Mouse (Mus musculus) forebrain, embryonic 15.5 days (tissue): ENCODE data around the gene Rps5. TPM values are rescaled to one million over a fixed set of nuclear protein-coding genes. Genes with fewer than 3 reads are reported as not detected.
A peak's percentile ranks its signal among the peaks of the same experiment; 100 is the strongest.
"Not testable (repeated sequence)": the region's sequence is repeated elsewhere in the genome, so short reads cannot be mapped to it uniquely, and the experiment has no call there.

ENCODE experiments used
- ATAC-seq: fragments of 200-750 bp; cut with Nextera tagmentation; replicated peaks from 2 replicates; pipeline ENCODE4 v1.8.0; 2017; ENCODE audit warnings: mild to moderate bottlenecking, moderate TSS enrichment, moderate library complexity
- H3K27ac ChIP-seq: fragments of 300-500 bp; sonication (generic); replicated peaks from 2 replicates; pipeline ENCODE4 v1.5.1; 2015; ENCODE audit warnings: mild to moderate bottlenecking, inconsistent platforms
- H3K27me3 ChIP-seq: fragments of 300-500 bp; sonication (generic); 2 replicates; pipeline ENCODE4 v1.6.1; 2015; ENCODE audit warnings: inconsistent platforms
- H3K36me3 ChIP-seq: fragments of 300-500 bp; sonication (generic); 2 replicates; pipeline ENCODE4 v1.6.1; 2015; ENCODE audit warnings: mild to moderate bottlenecking, inconsistent platforms
- H3K4me1 ChIP-seq: fragments of 300-500 bp; sonication (generic); 2 replicates; pipeline ENCODE4 v1.6.1; 2015; ENCODE audit warnings: inconsistent platforms
- H3K4me2 ChIP-seq: fragments of 300-500 bp; sonication (generic); replicated peaks from 2 replicates; pipeline ENCODE4 v1.6.1; 2015; ENCODE audit warnings: mild to moderate bottlenecking, inconsistent platforms
- H3K4me3 ChIP-seq: fragments of 300-500 bp; sonication (generic); 2 replicates; pipeline ENCODE4 v1.5.1; 2015; ENCODE audit warnings: mild to moderate bottlenecking, inconsistent platforms
- H3K9ac ChIP-seq: fragments of 300-500 bp; sonication (generic); replicated peaks from 2 replicates; pipeline ENCODE4 v1.6.1; 2015; ENCODE audit warnings: mild to moderate bottlenecking, inconsistent platforms
- H3K9me3 ChIP-seq: fragments of 300-500 bp; sonication (generic); 2 replicates; pipeline ENCODE4 v1.6.1; 2016; ENCODE audit warnings: inconsistent platforms
- WGBS: fragments of 180-500 bp; shearing (Covaris S2); methylation state at CpG from one replicate; pipeline ENCODE4 v1.1.7; 2015; ENCODE audit warnings: mixed read lengths; 5-methylcytosine and 5-hydroxymethylcytosine counted together
- polyA plus RNA-seq: library from polyadenylated mRNA; unstranded; fragments of >200 nt; fragmentation: Nextera tagmentation; extraction: Ambion mirVana; gene quantifications from 2 replicates; pipeline ENCODE4 v1.2.1, GENCODE M21; 2015

Rps5 gene
- polyA plus RNA-seq, 1 experiment from 2014 or later = 659 TPM

GRCm38 (mm10) chr7:12934808-12935207, 12.7 kb downstream of the Rps5 start:
- WGBS = 72% methylated on average over 3 of the region's 3 CpGs
- no peaks in the 10 kb centered on the region for H3K27me3 ChIP-seq
- H3K27ac ChIP-seq = no peak overlapping the region
- no peak overlapping the region for H3K4me2 ChIP-seq
- H3K9ac ChIP-seq = no peak overlapping the region
- H3K36me3 ChIP-seq = no peaks in the 10 kb centered on the region
- H3K4me1 ChIP-seq = no peaks in the 10 kb centered on the region
- H3K9me3 ChIP-seq = no peaks in the 10 kb centered on the region
- H3K4me3 ChIP-seq = no peak overlapping the region
- no peak for ATAC-seq

- 77% methylated on average over 4 of the region's 4 CpGs for WGBS
- not testable (repeated sequence) for H3K27me3 ChIP-seq, H3K4me2 ChIP-seq, H3K9me3 ChIP-seq, H3K4me3 ChIP-seq, H3K9ac ChIP-seq, H3K27ac ChIP-seq, H3K36me3 ChIP-seq, ATAC-seq, H3K4me1 ChIP-seq
Observed at GRCm38 (mm10) chr7:12937254-12937803, 15.2 kb downstream of the Rps5 start.

- Histone ChIP-seq H3K27ac (no peak overlapping the region), H3K4me3 (no peak overlapping the region), H3K36me3 (no peaks in the 10 kb centered on the region), H3K9me3 (no peaks in the 10 kb centered on the region), H3K9ac (no peak overlapping the region), H3K4me2 (no peak overlapping the region), H3K4me1 (no peaks in the 10 kb centered on the region), H3K27me3 (no peaks in the 10 kb centered on the region)
- no peak for ATAC-seq
- WGBS = 81% methylated on average over 4 of the region's 4 CpGs
Observed at GRCm38 (mm10) chr7:12940599-12940998, 18.5 kb downstream of the Rps5 start.

- Histone ChIP-seq H3K9ac (no peak overlapping the region), H3K4me1 (no peaks in the 10 kb centered on the region), H3K4me2 (no peak overlapping the region), H3K36me3 (no peaks in the 10 kb centered on the region), H3K4me3 (no peak overlapping the region), H3K27me3 (no peaks in the 10 kb centered on the region), H3K27ac (no peak overlapping the region), H3K9me3 (no peaks in the 10 kb centered on the region)
- no peak for ATAC-seq
Observed at GRCm38 (mm10) chr7:12943488-12943887, 21.4 kb downstream of the Rps5 start.

- H3K9ac ChIP-seq = peak overlapping the region; percentile 66
- H3K36me3 ChIP-seq = no peaks in the 10 kb centered on the region
- H3K27me3 ChIP-seq = no peaks in the 10 kb centered on the region
- 9% methylated on average over 35 of the region's 35 CpGs for WGBS
- peak overlapping the region; percentile 45 for H3K4me3 ChIP-seq
- ATAC-seq = peak; percentile 98
- peak overlapping the region; percentile 81 for H3K4me2 ChIP-seq
- no peaks in the 10 kb centered on the region for H3K9me3 ChIP-seq
- H3K4me1 ChIP-seq = peaks cover 13% of the 10 kb centered on the region
- H3K27ac ChIP-seq = peak overlapping the region; percentile 94
Observed at GRCm38 (mm10) chr7:12949032-12949871, 27.2 kb downstream of the Rps5 start.

- ATAC-seq = peak; percentile 21
- H3K4me2 ChIP-seq = peak overlapping the region; percentile 81
- peaks cover 13% of the 10 kb centered on the region for H3K4me1 ChIP-seq
- H3K4me3 ChIP-seq = peak overlapping the region; percentile 45
- H3K9me3 ChIP-seq = no peaks in the 10 kb centered on the region
- WGBS = 11% methylated on average over 16 of the region's 16 CpGs
- peak overlapping the region; percentile 66 for H3K9ac ChIP-seq
- peak overlapping the region; percentile 94 for H3K27ac ChIP-seq
- H3K27me3 ChIP-seq = no peaks in the 10 kb centered on the region
- no peaks in the 10 kb centered on the region for H3K36me3 ChIP-seq
Observed at GRCm38 (mm10) chr7:12949872-12950229, 27.8 kb downstream of the Rps5 start.

- Histone ChIP-seq H3K36me3 (no peaks in the 10 kb centered on the region), H3K4me2 (no peak overlapping the region), H3K9me3 (no peaks in the 10 kb centered on the region), H3K27ac (no peak overlapping the region), H3K4me3 (no peak overlapping the region), H3K27me3 (no peaks in the 10 kb centered on the region), H3K4me1 (peaks cover 7% of the 10 kb centered on the region), H3K9ac (no peak overlapping the region)
- no peak for ATAC-seq
- 59% methylated on average over 3 of the region's 3 CpGs for WGBS
Observed at GRCm38 (mm10) chr7:12954896-12955295, 32.8 kb downstream of the Rps5 start.

GRCm38 (mm10) chr7:12957511-12957910, 35.4 kb downstream of the Rps5 start:
- Histone ChIP-seq H3K27me3 (no peaks in the 10 kb centered on the region), H3K4me1 (no peaks in the 10 kb centered on the region), H3K27ac (no peak overlapping the region), H3K4me2 (no peak overlapping the region), H3K9ac (no peak overlapping the region), H3K4me3 (no peak overlapping the region), H3K36me3 (no peaks in the 10 kb centered on the region), H3K9me3 (no peaks in the 10 kb centered on the region)
- ATAC-seq = no peak
- WGBS = 68% methylated on average over 5 of the region's 5 CpGs

GRCm38 (mm10) chr7:12958948-12959347, 36.9 kb downstream of the Rps5 start:
- no peaks in the 10 kb centered on the region for H3K36me3 ChIP-seq
- no peak overlapping the region for H3K4me2 ChIP-seq
- WGBS = 82% methylated on average over 4 of the region's 4 CpGs
- H3K27ac ChIP-seq = no peak overlapping the region
- no peaks in the 10 kb centered on the region for H3K27me3 ChIP-seq
- ATAC-seq = no peak
- H3K9ac ChIP-seq = no peak overlapping the region
- H3K4me1 ChIP-seq = no peaks in the 10 kb centered on the region
- no peak overlapping the region for H3K4me3 ChIP-seq
- H3K9me3 ChIP-seq = no peaks in the 10 kb centered on the region

GRCm38 (mm10) chr7:12959718-12960117, 37.6 kb downstream of the Rps5 start:
- H3K4me2 ChIP-seq = no peak overlapping the region
- WGBS = 15% methylated on average over 4 of the region's 4 CpGs
- no peak overlapping the region for H3K9ac ChIP-seq
- H3K4me3 ChIP-seq = no peak overlapping the region
- no peak for ATAC-seq
- H3K4me1 ChIP-seq = peaks cover 2% of the 10 kb centered on the region
- no peak overlapping the region for H3K27ac ChIP-seq
- no peaks in the 10 kb centered on the region for H3K9me3 ChIP-seq
- H3K36me3 ChIP-seq = no peaks in the 10 kb centered on the region
- H3K27me3 ChIP-seq = no peaks in the 10 kb centered on the region

GRCm38 (mm10) chr7:12961511-12962141, 39.5 kb downstream of the Rps5 start:
- Histone ChIP-seq H3K4me2 (peak overlapping the region; percentile 53), H3K4me1 (peaks cover 14% of the 10 kb centered on the region), H3K36me3 (no peaks in the 10 kb centered on the region), H3K27ac (peak overlapping the region; percentile 89), H3K4me3 (peak overlapping the region; percentile 47), H3K9me3 (no peaks in the 10 kb centered on the region), H3K27me3 (no peaks in the 10 kb centered on the region), H3K9ac (peak overlapping the region; percentile 56)
- ATAC-seq = peak; percentile 76
- WGBS = 1% methylated on average over 29 of the region's 29 CpGs

GRCm38 (mm10) chr7:12965678-12966091, 43.6 kb downstream of the Rps5 start, which contains the start of gene Zfp324:
Gene Zfp324 (plus strand): TSS chr7:12965838.
- Histone ChIP-seq H3K36me3 (peaks cover 20% of the 10 kb centered on the region), H3K4me3 (peak within 1 kb of the TSS; percentile 49), H3K4me1 (peaks cover 25% of the 10 kb centered on the region), H3K9me3 (no peaks in the 10 kb centered on the region), H3K9ac (peak within 1 kb of the TSS; percentile 63), H3K27ac (peak within 1 kb of the TSS; percentile 91), H3K4me2 (peak within 1 kb of the TSS; percentile 80), H3K27me3 (no peaks in the 10 kb centered on the region)
- WGBS = 0% methylated on average over 23 of the region's 23 CpGs
- peak; percentile 94 for ATAC-seq
